Mouse (Mus musculus): ENCODE measurements around the gene Astn1.

- TF ChIP-seq CHD2 (IDR thresholded peaks at IDR 0.05; ENCODE audit: low read length) = no peak
- no peak for TF ChIP-seq USF1 (IDR thresholded peaks at IDR 0.05; ENCODE audit: low read depth, low read length)
- no peak for TF ChIP-seq POLR2AphosphoS2 (IDR thresholded peaks at IDR 0.05; ENCODE audit: low read length)
- TF ChIP-seq CTCF (IDR thresholded peaks at IDR 0.05 in 2 of 3, conservative IDR thresholded peaks at IDR 0.05 in 1 of 3; ENCODE audit: control insufficient read depth in 1 of 3, insufficient read depth in 1 of 3, low read depth in 2 of 3, low read length in 3 of 3, poor library complexity in 1 of 3, severe bottlenecking in 1 of 3) = no peak
- no peak for TF ChIP-seq ZNF384 (IDR thresholded peaks at IDR 0.05; ENCODE audit: low read depth, low read length)
- no peak for TF ChIP-seq ZMIZ1 (IDR thresholded peaks at IDR 0.05; ENCODE audit: low read depth, low read length)
- no peak for TF ChIP-seq ZKSCAN1 (IDR thresholded peaks at IDR 0.05; ENCODE audit: low read depth, low read length)
- TF ChIP-seq NELFE (IDR thresholded peaks at IDR 0.05; ENCODE audit: low read depth, low read length) = no peak
Observed at GRCm38 (mm10) chr1:158447956-158448355, 85.9 kb downstream of the Astn1 start.

Data from MEL (cell line).